Comparison of ENCODE assay signal across 30 mouse cellular contexts in the genomic region with DNA sequence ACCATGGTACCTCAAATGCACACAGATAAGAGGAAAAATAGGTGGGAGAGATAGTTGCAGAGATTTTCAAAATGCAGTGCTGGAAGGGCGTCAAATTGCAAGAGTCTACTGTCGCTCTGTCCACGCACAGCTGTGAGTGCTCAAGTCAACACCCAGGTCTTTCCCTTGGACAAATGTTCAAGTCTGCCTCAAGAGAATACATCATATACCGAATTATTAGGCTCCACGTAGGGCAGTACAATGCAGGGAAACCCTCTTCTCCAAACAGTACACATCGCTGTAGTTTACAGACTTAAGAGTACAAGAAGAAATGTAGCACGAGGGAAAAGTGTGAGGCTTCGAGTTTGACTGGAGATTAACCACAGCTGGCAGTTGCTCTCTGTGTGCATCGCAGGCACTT.
"Had no signal": no experiment of that assay in that cellular context is flagged by ENCODE, and none has a peak within 500 bp of the region (broad histone marks: within the 10 kb centered on the region; RNA-seq: fewer than 3 reads in every experiment).

No protein-coding gene starts in this region.

- H3K4me2 ChIP-seq: limb, embryonic 12.5 days; limb, embryonic 13.5 days; limb, embryonic 15.5 days; liver, embryonic 11.5 days; liver, embryonic 12.5 days; liver, embryonic 13.5 days; liver, embryonic 15.5 days; midbrain, embryonic 11.5 days; midbrain, embryonic 12.5 days; midbrain, embryonic 13.5 days; midbrain, embryonic 15.5 days; neural tube, embryonic 12.5 days had no signal

- H3K27ac ChIP-seq: left cerebral cortex, adult 2 months; limb, embryonic 10.5 days; limb, embryonic 12.5 days; limb, embryonic 13.5 days; limb, embryonic 15.5 days; liver, embryonic 12.5 days; liver, embryonic 13.5 days; liver, embryonic 14.5 days; liver, embryonic 15.5 days; macrophage; midbrain, embryonic 10.5 days; midbrain, embryonic 12.5 days; midbrain, embryonic 13.5 days; midbrain, embryonic 15.5 days; neural tube, embryonic 12.5 days had no signal

- DNase-seq: layer of hippocampus, postnatal 36 days; left cerebral cortex, postnatal 4 days; liver; liver, embryonic 13.5 days; liver, postnatal 0 days; lung, adult 18-20 months; lung, adult 2 months; lung, postnatal 10 days; lung, postnatal 14 days; lung, postnatal 36 days; midbrain, embryonic 14.5 days had no signal

- H3K4me1 ChIP-seq: limb, embryonic 10.5 days; limb, embryonic 12.5 days; limb, embryonic 13.5 days; limb, embryonic 15.5 days; liver, embryonic 12.5 days; liver, embryonic 13.5 days; liver, embryonic 15.5 days; megakaryocyte, embryonic 14.5 days; midbrain, embryonic 10.5 days; midbrain, embryonic 12.5 days; midbrain, embryonic 15.5 days; neural tube, embryonic 12.5 days had no signal

- H3K27me3 ChIP-seq: limb, embryonic 12.5 days; limb, embryonic 13.5 days; limb, embryonic 15.5 days; liver, embryonic 12.5 days; liver, embryonic 13.5 days; liver, embryonic 15.5 days; megakaryocyte, embryonic 14.5 days; midbrain, embryonic 12.5 days; midbrain, embryonic 13.5 days; midbrain, embryonic 15.5 days; neural tube, embryonic 12.5 days had no signal

- H3K9ac ChIP-seq: limb, embryonic 12.5 days; limb, embryonic 13.5 days; limb, embryonic 15.5 days; liver, embryonic 12.5 days; liver, embryonic 13.5 days; liver, embryonic 14.5 days; liver, embryonic 15.5 days; liver, postnatal 0 days; midbrain, embryonic 12.5 days; midbrain, embryonic 13.5 days; midbrain, embryonic 15.5 days; neural tube, embryonic 12.5 days had no signal

- ATAC-seq: liver, embryonic 12.5 days; liver, postnatal 0 days; midbrain, embryonic 13.5 days; midbrain, embryonic 15.5 days; midbrain, embryonic 16.5 days had no signal

- H3K4me3 ChIP-seq: left cerebral cortex, adult 2 months; limb, embryonic 10.5 days; limb, embryonic 12.5 days; limb, embryonic 13.5 days; limb, embryonic 15.5 days; liver, embryonic 12.5 days; liver, embryonic 13.5 days; liver, embryonic 15.5 days; megakaryocyte, embryonic 14.5 days; midbrain, embryonic 10.5 days; midbrain, embryonic 12.5 days; midbrain, embryonic 13.5 days; midbrain, embryonic 15.5 days; myocyte; neural tube, embryonic 12.5 days had no signal

- H3K36me3 ChIP-seq: limb, embryonic 10.5 days; limb, embryonic 12.5 days; limb, embryonic 13.5 days; limb, embryonic 15.5 days; liver, embryonic 12.5 days; liver, embryonic 13.5 days; liver, embryonic 15.5 days; midbrain, embryonic 10.5 days; midbrain, embryonic 12.5 days; midbrain, embryonic 13.5 days; midbrain, embryonic 15.5 days; neural tube, embryonic 12.5 days had no signal

- H3K9me3 ChIP-seq: limb, embryonic 10.5 days; limb, embryonic 12.5 days; limb, embryonic 13.5 days; limb, embryonic 15.5 days; liver, embryonic 12.5 days; liver, embryonic 13.5 days; liver, embryonic 15.5 days; megakaryocyte, embryonic 14.5 days; midbrain, embryonic 10.5 days; midbrain, embryonic 12.5 days; midbrain, embryonic 13.5 days; midbrain, embryonic 15.5 days; neural tube, embryonic 12.5 days had no signal
